Mouse (Mus musculus) embryonic facial prominence, embryonic 11.5 days (tissue): ENCODE data around the gene Dnaja4. TPM values are rescaled to one million over a fixed set of nuclear protein-coding genes. Genes with fewer than 3 reads are reported as not detected.

Source experiments
- ATAC-seq: fragments of 200-750 bp; cut with Nextera tagmentation; replicated peaks from 2 replicates; pipeline ENCODE4 v1.8.0; 2017; ENCODE audit warnings: low read depth; ENCODE audit not compliant: insufficient number of reproducible peaks, low FRiP score, low TSS enrichment
- DNase-seq: peaks from one replicate; pipeline ENCODE4 v3.0.0-alpha.2; 2015; ENCODE audit warnings: low spot score
- H3K27ac ChIP-seq: fragments of 300-500 bp; sonication (generic); replicated peaks from 2 replicates; pipeline ENCODE4 v1.5.1; 2014; ENCODE audit warnings: mild to moderate bottlenecking, low read depth, low read length, control low read depth
- H3K27me3 ChIP-seq: fragments of 300-500 bp; sonication (generic); 2 replicates; pipeline ENCODE4 v1.6.1; 2014; ENCODE audit warnings: mild to moderate bottlenecking, low read length, moderate library complexity, mixed read lengths; ENCODE audit not compliant: control insufficient read depth, insufficient read depth
- H3K36me3 ChIP-seq: fragments of 300-500 bp; sonication (generic); replicated peaks from 2 replicates; pipeline ENCODE4 v1.6.1; 2014; ENCODE audit warnings: low read depth, mild to moderate bottlenecking, low read length, moderate library complexity, mixed read lengths; ENCODE audit not compliant: control insufficient read depth, insufficient read depth
- H3K4me1 ChIP-seq: fragments of 300-500 bp; sonication (generic); 2 replicates; pipeline ENCODE4 v1.6.1; 2014; ENCODE audit warnings: low read length, mixed read lengths; ENCODE audit not compliant: control insufficient read depth, insufficient read depth
- H3K4me2 ChIP-seq: fragments of 300-500 bp; sonication (generic); 2 replicates; pipeline ENCODE4 v1.6.1; 2014; ENCODE audit warnings: low read depth, mild to moderate bottlenecking, control low read depth, low read length, moderate library complexity
- H3K4me3 ChIP-seq: fragments of 300-500 bp; sonication (generic); 2 replicates; pipeline ENCODE4 v1.5.1; 2014; ENCODE audit warnings: low read depth, low read length, control low read depth
- H3K9ac ChIP-seq: fragments of 300-500 bp; sonication (generic); replicated peaks from 2 replicates; pipeline ENCODE4 v1.6.1; 2014; ENCODE audit warnings: mild to moderate bottlenecking, control low read depth, low read length
- H3K9me3 ChIP-seq: fragments of 300-500 bp; sonication (generic); replicated peaks from 2 replicates; pipeline ENCODE4 v1.6.1; 2016; ENCODE audit warnings: mild to moderate bottlenecking, low read length, inconsistent platforms, mixed read lengths; ENCODE audit not compliant: control insufficient read depth
- WGBS: fragments of 180-500 bp; shearing (Covaris S2); extraction: QIAGEN DNeasy Blood & Tissue Kit; methylation state at CpG from one replicate; pipeline ENCODE4 v1.1.7; 2014; 5-methylcytosine and 5-hydroxymethylcytosine counted together
- microRNA-seq: library from miRNA; unstranded; fragments of <30 nt; microRNA quantifications from one replicate; pipeline ENCODE4, GENCODE M21; 2016; ENCODE audit warnings: borderline number of aligned reads
- polyA plus RNA-seq: library from polyadenylated mRNA; unstranded; fragments of >200 nt; fragmentation: Nextera tagmentation; extraction: Ambion mirVana; gene quantifications from 2 replicates; pipeline ENCODE4 v1.2.1, GENCODE M21; 2014

Gene Dnaja4
- polyA plus RNA-seq, 1 experiment from 2014 or later: 4.7 TPM

- H3K4me2 ChIP-seq: peak overlapping the region; percentile 80
- H3K27me3 ChIP-seq: no peaks in the 10 kb centered on the region; the same call in 1 of the 2 replicates
- no peak overlapping the region for H3K9ac ChIP-seq
- 17% methylated on average over 12 of the region's 12 CpGs for WGBS
- ATAC-seq (no peak), DNase-seq (peak; percentile 38)
- no peak overlapping the region for H3K27ac ChIP-seq
- no peaks in the 10 kb centered on the region for H3K9me3 ChIP-seq
- no peaks in the 10 kb centered on the region for H3K36me3 ChIP-seq
- peak overlapping the region; percentile 46 for H3K4me3 ChIP-seq
- H3K4me1 ChIP-seq: peaks cover 3% of the 10 kb centered on the region
Measured at GRCm38 (mm10) chr9:54764091-54764490, 65.4 kb downstream of the Dnaja4 start.

- Histone ChIP-seq H3K4me1 (peaks cover 4% of the 10 kb centered on the region), H3K27ac (no peak within 1 kb of the TSS), H3K9me3 (no peaks in the 10 kb centered on the region), H3K9ac (peak within 1 kb of the TSS; percentile 61), H3K27me3 (no peaks in the 10 kb centered on the region; the same call in 1 of the 2 replicates), H3K36me3 (no peaks in the 10 kb centered on the region), H3K4me2 (peak within 1 kb of the TSS; percentile 80), H3K4me3 (peak within 1 kb of the TSS; percentile 46)
- DNase-seq: peak; percentile 88
- ATAC-seq: peak; percentile 68
- WGBS: under 1% methylated on average over 40 of the region's 45 CpGs
Measured at GRCm38 (mm10) chr9:54764561-54765217, 66.0 kb downstream of the Dnaja4 start, which contains the start of gene Crabp1. Gene Crabp1, plus strand, starts transcription at chr9:54764748.

GRCm38 (mm10) chr9:54765336-54766085 is 66.8 kb downstream of the Dnaja4 start:
- peak; percentile 31; the same call in 1 of the 2 replicates for ATAC-seq
- Histone ChIP-seq H3K4me1 (peaks cover 6% of the 10 kb centered on the region), H3K9ac (peak overlapping the region; percentile 61), H3K27ac (no peak overlapping the region; the same call in 1 of the 2 replicates), H3K36me3 (no peaks in the 10 kb centered on the region), H3K9me3 (no peaks in the 10 kb centered on the region), H3K4me3 (peak overlapping the region; percentile 46), H3K27me3 (no peaks in the 10 kb centered on the region; the same call in 1 of the 2 replicates), H3K4me2 (peak overlapping the region; percentile 80)
- WGBS: under 1% methylated on average over 41 of the region's 41 CpGs
- peak; percentile 68 for DNase-seq

Small RNAs within 50 kb of the gene (microRNA-seq; reads per million reads assigned to microRNA genes)
- not detected for gene Mir5710

Other genes starting within 250 kb of the Dnaja4 start
- gene Dmxl2, start 197.2 kb upstream of the Dnaja4 start, polyA plus RNA-seq: 8.3 and 8.8 TPM in 2 replicates
- not detected in 2 replicates for gene Sh2d7, start 159.9 kb upstream of the Dnaja4 start, polyA plus RNA-seq
- gene Cib2, start 138.7 kb upstream of the Dnaja4 start, polyA plus RNA-seq: 17.6 and 20.2 TPM in 2 replicates
- 119 and 134 TPM in 2 replicates for gene Idh3a, start 112.5 kb upstream of the Dnaja4 start, polyA plus RNA-seq
- 1.4 and 2.8 TPM in 2 replicates for gene Acsbg1, start 37.0 kb upstream of the Dnaja4 start, polyA plus RNA-seq
- 196 and 206 TPM in 2 replicates for gene Wdr61, start 35.6 kb downstream of the Dnaja4 start, polyA plus RNA-seq
- 962 and 1,036 TPM in 2 replicates for gene Crabp1, start 65.9 kb downstream of the Dnaja4 start, polyA plus RNA-seq
- gene Ireb2, start 164.9 kb downstream of the Dnaja4 start, polyA plus RNA-seq: 63.8 and 67.4 TPM in 2 replicates
- 5.8 and 6.1 TPM in 2 replicates for gene Hykk, start 218.4 kb downstream of the Dnaja4 start, polyA plus RNA-seq